Comparison of ENCODE assay signal across 17 mouse cellular contexts in the genomic region with DNA sequence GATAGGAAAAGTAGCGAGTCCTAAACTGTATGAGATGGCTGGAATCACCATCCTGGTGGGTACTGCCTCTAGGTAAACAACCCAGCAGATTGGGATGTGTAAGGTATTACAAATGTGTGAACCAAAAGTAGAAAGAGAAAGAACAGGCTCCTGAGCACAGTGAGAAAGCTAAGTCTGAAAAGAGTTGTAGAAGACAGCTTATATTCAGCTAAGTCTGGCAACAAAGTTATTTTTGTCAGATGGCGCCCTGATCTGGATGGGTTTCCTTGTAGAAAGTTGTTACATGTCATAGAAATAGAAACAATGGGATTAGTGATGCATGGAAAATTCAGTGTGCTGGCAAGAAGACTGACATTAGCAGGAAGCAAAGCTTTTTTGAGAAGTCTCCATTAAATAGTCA. TPM values are rescaled to one million over a fixed set of nuclear protein-coding genes. Genes with fewer than 3 reads are reported as not detected.
DNase-seq lines count a peak whose midpoint lies in the region.
"Had no signal": no experiment of that assay in that cellular context is flagged by ENCODE, and none has a peak within 500 bp of the region (broad histone marks: within the 10 kb centered on the region; RNA-seq: fewer than 3 reads in every experiment).

No protein-coding gene starts in this region.

- intact Hi-C loops in left cerebral cortex, postnatal 4 days (cut with DNase I) = no loop called here

- peak; percentile 9 for DNase-seq in left cerebral cortex, adult 11 months (ENCODE audit: low spot score)
- no peak for DNase-seq in left cerebral cortex, postnatal 4 days
- peak; percentile 26 for DNase-seq in brain, embryonic 18.5 days (ENCODE audit: low read depth, low spot score)
- DNase-seq in left cerebral cortex, adult 18-20 months (ENCODE audit: low spot score in 2 of 2) = peak; percentile 12 to 19
- DNase-seq in right cerebral cortex, postnatal 36 days (ENCODE audit: low spot score in 2 of 2) = peak; percentile 12 to 42
- DNase-seq in c-Kit-positive CD71-positive TER-119-positive erythroid progenitor cells, embryonic 14.5 days (ENCODE audit: low spot score) = no peak
- DNase-seq in spleen, adult 12 weeks (ENCODE audit: low spot score) = no peak
- DNase-seq: cerebellum, adult 11-12 months; cerebellum, postnatal 36 days; heart, postnatal 14 days; kidney, adult 2 months; kidney, postnatal 25 days; liver; liver, postnatal 0 days; thymus, postnatal 25 days had no signal

RNA-seq across cellular contexts. Expression of a gene that starts 59.5 kb away (rescaled TPM):
- 1 to 10 TPM; 7.6 to 8.5 TPM for total RNA-seq in left cerebral cortex, postnatal 4 days (2021)
- 1 to 10 TPM; 2.9 to 3.8 TPM for total RNA-seq in left cerebral cortex, adult 18-20 months (2021)
- total RNA-seq: gastrocnemius, postnatal 4 days; heart, postnatal 14 days; megakaryocyte-erythroid progenitor cell, adult 5-6 weeks had no signal

Comparison
In these comparisons a context has a peak if more than half of its experiments do, and no peak if none do; other contexts are left out.
1. DNase-seq: peak in left cerebral cortex, adult 11 months (single experiment), brain, embryonic 18.5 days (single experiment), left cerebral cortex, adult 18-20 months (2 of 2) and right cerebral cortex, postnatal 36 days (2 of 2); none in left cerebral cortex, postnatal 4 days (single experiment), c-Kit-positive CD71-positive TER-119-positive erythroid progenitor cells, embryonic 14.5 days (single experiment) and spleen, adult 12 weeks (single experiment).